Mouse (Mus musculus) kidney, adult 10 weeks (tissue): ENCODE data around the gene Ccn6. TPM values are rescaled to one million over a fixed set of nuclear protein-coding genes. Genes with fewer than 3 reads are reported as not detected.

Source experiments
- polyA plus RNA-seq: library from polyadenylated mRNA; stranded (reverse); fragments of 350-450 nt; fragmentation: Illumina TruSeq; extraction: RNeasy Lipid Tissue Mini Kit (QIAGEN cat#74804); gene quantifications from one replicate; pipeline ENCODE4 v1.2.3, GENCODE M21; 2014; ENCODE audit warnings: low read depth, low replicate concordance

Gene Ccn6
- polyA plus RNA-seq, result not detected

DNA sequence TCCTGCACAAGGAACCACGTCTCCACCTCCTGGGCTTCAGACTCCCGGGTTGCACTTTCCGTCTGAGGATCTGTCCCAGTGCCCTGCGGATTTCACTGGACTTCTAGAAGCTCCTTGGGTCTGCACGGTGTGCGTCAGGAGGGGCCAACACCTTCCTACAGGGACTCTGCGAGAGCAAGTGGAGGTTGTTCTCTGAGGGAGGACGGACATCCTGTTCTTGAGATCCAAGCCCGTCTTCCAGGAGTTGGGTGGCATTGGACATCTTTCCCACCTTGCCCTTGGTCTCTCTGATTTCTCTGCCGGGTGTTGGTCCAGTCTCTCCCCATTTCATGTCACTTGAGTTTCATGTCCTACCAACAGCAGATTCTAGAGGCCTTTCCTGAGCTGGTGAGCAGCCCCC, at the start of gene Ccn6:
Gene Ccn6, minus strand, starts transcription at position 101 of the 400 bp plus-strand sequence.

GRCm38 (mm10) chr10:39133462-39134310, 29.9 kb downstream of the Ccn6 start, which contains the start of the genes Fam229b and Tube1:
Gene Fam229b, minus strand, starts transcription at chr10:39133914.
Gene Tube1, plus strand, starts transcription at chr10:39133976.

Other genes with a start within 250 kb of the Ccn6 start
- 4.7 TPM for gene Lama4, start 198.3 kb downstream of the Ccn6 start, polyA plus RNA-seq
- gene Fam229b, start 29.9 kb downstream of the Ccn6 start, polyA plus RNA-seq, result 11.8 TPM
- gene Tube1, start 29.8 kb downstream of the Ccn6 start, polyA plus RNA-seq, result 0.65 TPM
- gene Fyn, start 205.1 kb upstream of the Ccn6 start, polyA plus RNA-seq, result 9.3 TPM